In the genomic region with DNA sequence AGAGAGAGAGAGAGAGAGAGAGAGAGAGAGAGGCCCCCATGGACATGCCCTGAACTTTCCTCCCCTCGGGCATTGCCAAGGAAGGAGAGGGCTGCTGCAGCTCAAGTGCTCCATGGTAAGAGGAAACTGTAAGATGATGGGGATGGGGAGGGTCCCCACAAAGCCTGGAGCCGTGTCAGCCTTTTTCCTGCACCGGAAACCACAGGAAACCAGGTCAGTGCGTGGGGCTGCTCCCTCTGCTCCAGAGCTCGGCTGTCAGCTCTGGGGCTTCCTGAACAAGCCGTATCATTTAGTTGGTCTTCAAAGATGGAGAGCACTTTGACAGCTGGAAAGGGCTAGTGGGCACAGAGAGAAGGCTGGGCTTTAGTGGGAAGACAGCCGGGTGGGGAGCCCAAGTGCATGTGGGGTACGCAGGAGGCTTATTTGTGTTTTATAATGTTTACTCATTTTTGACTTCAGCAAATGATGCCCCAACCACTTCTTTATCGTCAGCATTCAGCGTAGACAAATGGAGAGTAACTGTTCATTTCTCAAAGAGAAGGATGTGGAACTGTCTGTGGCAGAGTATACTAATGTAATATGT, we compare ENCODE assay signal across 10 mouse cellular contexts. TPM values are rescaled to one million over a fixed set of nuclear protein-coding genes. Genes with fewer than 3 reads are reported as not detected.
DNase-seq lines count a peak whose midpoint lies in the region; TF ChIP-seq lines count a peak whose summit lies in the region.
"Had no signal": no experiment of that assay in that cellular context is flagged by ENCODE, and none has a peak within 500 bp of the region (broad histone marks: within the 10 kb centered on the region; RNA-seq: fewer than 3 reads in every experiment).

A gene (plus strand): TSS at position 533 of the 583 bp plus-strand sequence.

- DNase-seq in liver, adult 2 months (ENCODE audit: extremely low read depth, low read depth, low spot score), result no peak
- DNase-seq in liver, result no peak
- DNase-seq in ES-E14 (ENCODE audit: low read depth, low spot score), result no peak
- no peak for DNase-seq in gonadal fat pad, adult 2 months (ENCODE audit: low read depth)
- peak; percentile 61 for DNase-seq in thymus, adult 2 months
- DNase-seq in spleen, postnatal 4 days (ENCODE audit: low spot score in 2 of 2), result no peak
- no peak for DNase-seq in adrenal gland, postnatal 14 days

- H3K79me2 ChIP-seq in liver, adult 2 months (ENCODE audit: control insufficient read depth, insufficient read depth, low read length), result no peaks in the 10 kb centered on the region

- no peaks in the 10 kb centered on the region for H3K4me1 ChIP-seq in liver, adult 2 months (ENCODE audit: control insufficient read depth, insufficient read depth, low read length)
- peaks cover 4% of the 10 kb centered on the region in 2 experiments; a peak in 1 of 4 replicates for H3K4me1 ChIP-seq in ES-E14 (ENCODE audit: control insufficient read depth in 2 of 2, insufficient read depth in 2 of 2, low read length in 2 of 2, poor library complexity in 1 of 2)
- H3K4me1 ChIP-seq in thymus, adult 2 months (replicated peaks; ENCODE audit: control insufficient read depth, insufficient read depth, low read length), result peaks cover 29% of the 10 kb centered on the region
- H3K4me1 ChIP-seq: heart, embryonic 12.5 days; hindbrain, embryonic 15.5 days; midbrain, embryonic 13.5 days had no signal

- no peak for TF ChIP-seq POLR2A in liver, adult 2 months (IDR thresholded peaks at IDR 0.05; ENCODE audit: extremely low read depth, insufficient read depth, low read length)
- no peak for TF ChIP-seq POLR2A in thymus, adult 2 months (IDR thresholded peaks at IDR 0.05; ENCODE audit: control insufficient read depth, extremely low read depth, insufficient read depth, low read length, poor library complexity)

- H3K9ac ChIP-seq in liver, adult 2 months (ENCODE audit: low read depth, low read length), result no peak within 1 kb of the TSS
- H3K9ac ChIP-seq in ES-E14 (ENCODE audit: insufficient read depth, low read depth, low read length, poor library complexity, severe bottlenecking), result peak within 1 kb of the TSS; percentile 17; the same call in 1 of the 2 replicates
- H3K9ac ChIP-seq: heart, embryonic 12.5 days; hindbrain, embryonic 15.5 days; midbrain, embryonic 13.5 days had no signal

- H3K27ac ChIP-seq in liver, adult 2 months (replicated peaks; ENCODE audit: insufficient read depth, low read depth, low read length), result no peak within 1 kb of the TSS
- H3K27ac ChIP-seq in ES-E14 (ENCODE audit: insufficient read depth, low read depth, low read length, poor library complexity, severe bottlenecking), result no peak within 1 kb of the TSS
- H3K27ac ChIP-seq in thymus, adult 2 months (ENCODE audit: control insufficient read depth, insufficient read depth, low read length), result peak within 1 kb of the TSS; percentile 82
- H3K27ac ChIP-seq: hindbrain, embryonic 15.5 days; midbrain, embryonic 13.5 days had no signal

- H3K36me3 ChIP-seq in liver, adult 2 months (ENCODE audit: control insufficient read depth, insufficient read depth, low read length), result no peaks in the 10 kb centered on the region
- no peaks in the 10 kb centered on the region for H3K36me3 ChIP-seq in ES-E14 (ENCODE audit: control insufficient read depth, insufficient read depth, low read length, poor library complexity, severe bottlenecking)
- no peaks in the 10 kb centered on the region for H3K36me3 ChIP-seq in thymus, adult 2 months (ENCODE audit: control insufficient read depth, insufficient read depth, low read length)
- H3K36me3 ChIP-seq: heart, embryonic 12.5 days; hindbrain, embryonic 15.5 days; midbrain, embryonic 13.5 days had no signal

- 0 out of 2 replicates have a peak within 1 kb of the TSS, but pooled peaks have one; percentile 26 for H3K4me3 ChIP-seq in liver, adult 2 months (ENCODE audit: insufficient read depth, low read depth, low read length)
- H3K4me3 ChIP-seq in ES-E14 (ENCODE audit: insufficient read depth in 1 of 2, low read depth in 1 of 2, low read length in 2 of 2, poor library complexity in 1 of 2, severe bottlenecking in 1 of 2), result peak within 1 kb of the TSS in 1 of 2 experiments; percentile 30; a peak in 1 of 4 replicates
- H3K4me3 ChIP-seq in thymus, adult 2 months (ENCODE audit: control insufficient read depth, insufficient read depth, low read length), result peak within 1 kb of the TSS; percentile 21
- H3K4me3 ChIP-seq: heart, embryonic 12.5 days; hindbrain, embryonic 15.5 days; midbrain, embryonic 13.5 days had no signal

- WGBS in liver, adult 2 months, result 75% methylated on average over 10 of the region's 10 CpGs
- WGBS in thymus, adult 2 months, result 8% methylated on average over 10 of the region's 10 CpGs

- H3K27me3 ChIP-seq in liver, adult 2 months (ENCODE audit: control insufficient read depth, insufficient read depth, low read length), result no peaks in the 10 kb centered on the region
- no peaks in the 10 kb centered on the region for H3K27me3 ChIP-seq in thymus, adult 2 months (ENCODE audit: control insufficient read depth, insufficient read depth, low read length)
- H3K27me3 ChIP-seq: heart, embryonic 12.5 days; hindbrain, embryonic 15.5 days; midbrain, embryonic 13.5 days had no signal

- TF ChIP-seq CTCF in liver, adult 2 months (IDR thresholded peaks at IDR 0.05; ENCODE audit: low read depth, low read length), result no peak
- TF ChIP-seq CTCF in thymus, adult 2 months (IDR thresholded peaks at IDR 0.05; ENCODE audit: borderline replicate concordance, control insufficient read depth, extremely low read depth, insufficient read depth, low read length, poor library complexity), result no peak

- in situ Hi-C loops in ES-E14 (cut with MboI; ENCODE audit: low sequenced_read_pairs in 2 of 2, unreplicated experiment in 2 of 2), result no loop called here

- H3K9me3 ChIP-seq in ES-E14 (ENCODE audit: control insufficient read depth, insufficient read depth, low read depth, low read length), result no peaks in the 10 kb centered on the region
- H3K9me3 ChIP-seq: heart, embryonic 12.5 days; hindbrain, embryonic 15.5 days; midbrain, embryonic 13.5 days had no signal

TF ChIP-seq in ES-E14, 5 proteins besides CTCF, POLR2A, EP300 and RAD21:
- TF ChIP-seq HCFC1 (IDR thresholded peaks at IDR 0.05; ENCODE audit: borderline replicate concordance, insufficient read depth, low read length), result no peak
- TF ChIP-seq ZC3H11A (IDR thresholded peaks at IDR 0.05; ENCODE audit: borderline replicate concordance, low read depth, low read length), result no peak
- TF ChIP-seq MAFK (IDR thresholded peaks at IDR 0.05; ENCODE audit: insufficient read depth, low read depth, low read length), result no peak
- no peak for TF ChIP-seq ZNF384 (IDR thresholded peaks at IDR 0.05; ENCODE audit: low read depth, low read length)
- TF ChIP-seq CHD2 (IDR thresholded peaks at IDR 0.05; ENCODE audit: low read depth, low read length), result no peak

RNA-seq across cellular contexts. Expression of the gene that starts here (rescaled TPM):
- 0.46 TPM in 1 of 2 replicates, not detected in the other for total RNA-seq in liver, adult 2 months (2014; rRNA removed)
- polyA plus RNA-seq in liver, adult 2 months (2012; rRNA removed), result 0.26 TPM in 2 replicates
- total RNA-seq in ES-E14 (2012; rRNA removed), result 0.80 and 3.0 TPM in 2 replicates
- polyA plus RNA-seq in gonadal fat pad, adult 2 months (2012; rRNA removed), result 18.2 and 18.9 TPM in 2 replicates
- polyA plus RNA-seq in thymus, adult 2 months (2012; rRNA removed), result 22.8 and 32.5 TPM in 2 replicates
- total RNA-seq in adrenal gland, postnatal 14 days (2021), result 1.5 and 2.8 TPM in 2 replicates

Comparison
In these comparisons a context has a peak if more than half of its experiments do, and no peak if none do; other contexts are left out.
1. RNA of the gene that starts here (polyA plus RNA-seq): 22.8 to 32.5 TPM in thymus, adult 2 months and 18.2 to 18.9 TPM in gonadal fat pad, adult 2 months; 0.26 TPM in liver, adult 2 months; every median in the first group is over 10 times any median in the second.